Mouse (Mus musculus): ENCODE measurements at regions not wholly inside any gene's neighbourhood (a gene's known extent, or its start where the extent isn't known, plus 50 kb on each side); places are given as distances from the start of the nearest gene placed in this dataset.

GRCm38 (mm10) chr12:73409481-73410085, 123.0 kb downstream of the Slc38a6 start:
- no peak overlapping the region for H3K27ac ChIP-seq (ENCODE audit: insufficient read depth, low read length)
- TF ChIP-seq POLR2A (IDR thresholded peaks at IDR 0.05; ENCODE audit: borderline replicate concordance, insufficient read depth, low read length) (no peak), CTCF (IDR thresholded peaks at IDR 0.05; ENCODE audit: borderline replicate concordance, insufficient read depth, low read depth, low read length) (no peak)
- peaks cover 11% of the 10 kb centered on the region for H3K4me1 ChIP-seq (ENCODE audit: control insufficient read depth, insufficient read depth, low read length)
- 12% methylated on average over 4 of the region's 4 CpGs for WGBS
- DNase-seq = peak in 1 of 2 experiments; percentile 26
- no peaks in the 10 kb centered on the region; the same call in 1 of the 2 replicates for H3K27me3 ChIP-seq (ENCODE audit: control insufficient read depth, insufficient read depth, low read length)
- no peak overlapping the region for H3K4me3 ChIP-seq (replicated peaks; ENCODE audit: insufficient read depth, low read depth, low read length)

GRCm38 (mm10) chr12:73408614-73409013, 122.0 kb downstream of the Slc38a6 start:
- 22% methylated on average over 7 of the region's 7 CpGs for WGBS
- Histone ChIP-seq H3K4me1 (ENCODE audit: control insufficient read depth, insufficient read depth, low read length) (peaks cover 15% of the 10 kb centered on the region), H3K27me3 (ENCODE audit: control insufficient read depth, insufficient read depth, low read length) (no peaks in the 10 kb centered on the region; the same call in 1 of the 2 replicates), H3K27ac (ENCODE audit: insufficient read depth, low read length) (no peak overlapping the region), H3K4me3 (replicated peaks; ENCODE audit: insufficient read depth, low read depth, low read length) (no peak overlapping the region)
- DNase-seq = peak in 1 of 2 experiments; percentile 16
- TF ChIP-seq CTCF (IDR thresholded peaks at IDR 0.05; ENCODE audit: borderline replicate concordance, insufficient read depth, low read depth, low read length) = no peak

GRCm38 (mm10) chr12:73408165-73408564, 121.6 kb downstream of the Slc38a6 start:
- 55% methylated on average over 11 of the region's 11 CpGs for WGBS
- no peak overlapping the region for H3K27ac ChIP-seq (ENCODE audit: insufficient read depth, low read length)

DNA sequence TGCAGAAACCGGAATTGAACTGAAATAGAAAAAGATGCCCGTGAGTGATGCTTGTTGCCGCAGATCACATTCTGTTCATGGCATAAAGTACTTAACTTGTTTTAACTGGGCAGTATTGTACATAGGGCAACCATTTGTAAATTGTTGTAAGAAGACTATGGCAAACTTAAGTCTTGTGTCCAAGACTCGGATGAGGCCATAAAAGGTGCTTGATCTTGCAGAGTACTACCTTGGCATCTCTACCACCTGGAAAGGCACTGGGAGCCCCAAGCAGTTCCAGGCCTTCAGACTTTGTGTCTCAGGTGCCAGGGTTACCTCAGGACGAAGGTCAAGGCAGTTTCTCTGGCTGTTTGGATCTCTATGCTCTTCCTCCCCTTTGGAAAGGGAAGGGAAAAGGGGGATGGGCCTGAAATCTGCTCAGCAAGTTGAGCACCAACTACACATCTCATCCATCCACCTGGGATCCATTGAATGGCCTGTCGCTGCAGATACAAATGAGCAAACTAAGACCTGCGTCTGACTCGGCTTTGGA, 120.0 kb downstream of the Slc38a6 start:
- no peaks in the 10 kb centered on the region; the same call in 1 of the 2 replicates for H3K27me3 ChIP-seq (ENCODE audit: control insufficient read depth, insufficient read depth, low read length)
- H3K4me1 ChIP-seq (ENCODE audit: control insufficient read depth, insufficient read depth, low read length) = peaks cover 10% of the 10 kb centered on the region
- 93% methylated on average over 8 of the region's 8 CpGs for WGBS
- H3K4me3 ChIP-seq (replicated peaks; ENCODE audit: insufficient read depth, low read depth, low read length) = no peak overlapping the region
- no peak for DNase-seq
- TF ChIP-seq POLR2A (IDR thresholded peaks at IDR 0.05; ENCODE audit: borderline replicate concordance, insufficient read depth, low read length) (no peak), CTCF (IDR thresholded peaks at IDR 0.05; ENCODE audit: borderline replicate concordance, insufficient read depth, low read depth, low read length) (no peak)
- no peak overlapping the region for H3K27ac ChIP-seq (ENCODE audit: insufficient read depth, low read length)

More at GRCm38 (mm10) chr12:73408165-73408564, 121.6 kb downstream of the Slc38a6 start:
- DNase-seq = no peak
- H3K4me3 ChIP-seq (replicated peaks; ENCODE audit: insufficient read depth, low read depth, low read length) = no peak overlapping the region
- no peaks in the 10 kb centered on the region; the same call in 1 of the 2 replicates for H3K27me3 ChIP-seq (ENCODE audit: control insufficient read depth, insufficient read depth, low read length)
- peaks cover 15% of the 10 kb centered on the region for H3K4me1 ChIP-seq (ENCODE audit: control insufficient read depth, insufficient read depth, low read length)
- no peak for TF ChIP-seq CTCF (IDR thresholded peaks at IDR 0.05; ENCODE audit: borderline replicate concordance, insufficient read depth, low read depth, low read length)
- TF ChIP-seq POLR2A (IDR thresholded peaks at IDR 0.05; ENCODE audit: borderline replicate concordance, insufficient read depth, low read length) = no peak

DNA sequence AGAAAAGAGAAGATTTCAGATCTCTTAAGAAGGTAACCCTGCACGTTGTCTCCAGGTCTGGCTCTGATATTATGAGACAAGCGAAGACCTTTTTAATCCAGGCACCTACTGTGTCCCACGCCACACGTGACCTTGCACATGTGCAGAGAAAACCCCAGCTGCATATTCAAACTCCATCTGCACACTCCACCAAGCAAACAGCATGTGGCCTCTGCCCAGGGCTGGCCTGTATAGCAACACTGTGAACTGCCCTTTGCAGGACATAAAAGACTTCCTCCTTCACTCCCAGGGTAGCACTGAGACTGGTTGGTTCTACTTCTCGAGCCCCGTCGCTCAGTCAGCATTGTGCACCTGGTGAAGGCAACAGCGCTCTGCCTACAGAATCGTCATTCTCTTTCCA, 119.0 kb downstream of the Slc38a6 start:
- H3K27me3 ChIP-seq (ENCODE audit: control insufficient read depth, insufficient read depth, low read length) = no peaks in the 10 kb centered on the region; the same call in 1 of the 2 replicates
- no peak for TF ChIP-seq POLR2A (IDR thresholded peaks at IDR 0.05; ENCODE audit: borderline replicate concordance, insufficient read depth, low read length)
- TF ChIP-seq CTCF (IDR thresholded peaks at IDR 0.05; ENCODE audit: borderline replicate concordance, insufficient read depth, low read depth, low read length) = no peak
- no peak overlapping the region for H3K4me3 ChIP-seq (replicated peaks; ENCODE audit: insufficient read depth, low read depth, low read length)
- WGBS = 63% methylated on average over 9 of the region's 9 CpGs
- DNase-seq = no peak
- H3K27ac ChIP-seq (ENCODE audit: insufficient read depth, low read length) = no peak overlapping the region
- peaks cover 13% of the 10 kb centered on the region for H3K4me1 ChIP-seq (ENCODE audit: control insufficient read depth, insufficient read depth, low read length)

DNA sequence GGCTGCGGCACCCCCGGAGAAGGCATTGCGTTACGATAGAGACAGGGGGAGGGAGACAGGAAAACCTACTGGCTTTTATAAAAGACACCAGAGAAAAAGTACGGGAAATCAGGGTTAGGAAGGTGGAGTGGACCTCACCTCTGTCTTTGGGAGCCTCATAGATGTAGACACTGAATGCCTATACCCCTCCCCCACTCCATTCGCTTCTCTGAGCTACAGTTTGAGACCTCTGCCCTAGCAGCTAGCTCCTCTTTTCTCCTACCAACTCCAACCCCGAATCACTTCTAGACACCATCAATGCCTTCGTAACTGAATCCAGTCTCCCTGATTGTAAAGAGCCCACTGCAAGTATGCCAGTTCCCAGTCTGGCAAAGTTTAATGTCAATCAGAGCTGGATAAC, 118.5 kb downstream of the Slc38a6 start:
- no peak for DNase-seq
- Histone ChIP-seq H3K27ac (ENCODE audit: insufficient read depth, low read length) (no peak overlapping the region), H3K27me3 (ENCODE audit: control insufficient read depth, insufficient read depth, low read length) (no peaks in the 10 kb centered on the region; the same call in 1 of the 2 replicates), H3K4me3 (replicated peaks; ENCODE audit: insufficient read depth, low read depth, low read length) (no peak overlapping the region), H3K4me1 (ENCODE audit: control insufficient read depth, insufficient read depth, low read length) (peaks cover 13% of the 10 kb centered on the region)
- WGBS = 60% methylated on average over 8 of the region's 8 CpGs
- TF ChIP-seq POLR2A (IDR thresholded peaks at IDR 0.05; ENCODE audit: borderline replicate concordance, insufficient read depth, low read length) (no peak), CTCF (IDR thresholded peaks at IDR 0.05; ENCODE audit: borderline replicate concordance, insufficient read depth, low read depth, low read length) (no peak)

DNA sequence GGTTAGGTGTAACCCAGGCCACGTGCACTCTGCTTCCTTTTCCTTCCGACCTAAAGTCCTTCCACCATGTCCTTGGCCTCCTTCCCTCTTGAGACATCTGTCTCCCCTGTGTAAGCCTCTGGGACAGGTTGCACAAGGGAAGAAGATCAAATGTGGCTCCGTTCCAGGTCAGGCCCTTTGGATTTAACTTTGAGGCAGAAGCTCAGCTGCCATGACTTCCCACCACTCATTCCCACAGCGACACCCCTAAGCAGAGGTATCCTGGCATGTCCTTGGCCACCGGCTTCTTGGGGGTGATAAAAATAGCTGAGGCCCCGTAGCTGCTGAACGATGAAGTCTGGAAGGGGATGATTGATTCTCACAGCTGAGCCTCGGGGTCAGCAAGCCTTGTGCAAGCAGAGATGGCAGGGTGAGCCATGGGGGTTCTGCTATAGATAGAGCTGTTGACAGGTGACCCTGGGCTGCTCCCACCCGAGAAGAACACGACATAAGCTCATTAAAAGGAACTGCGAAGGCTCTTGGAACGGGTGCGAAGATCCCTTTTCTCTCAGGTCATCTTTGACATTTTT, 117.4 kb downstream of the Slc38a6 start:
- Histone ChIP-seq H3K27ac (ENCODE audit: insufficient read depth, low read length) (no peak overlapping the region), H3K4me3 (replicated peaks; ENCODE audit: insufficient read depth, low read depth, low read length) (no peak overlapping the region)
- WGBS = 67% methylated on average over 13 of the region's 13 CpGs

More for the DNA sequence above, 117.4 kb downstream of the Slc38a6 start:
- Histone ChIP-seq H3K4me1 (ENCODE audit: control insufficient read depth, insufficient read depth, low read length) (peaks cover 10% of the 10 kb centered on the region), H3K27me3 (ENCODE audit: control insufficient read depth, insufficient read depth, low read length) (no peaks in the 10 kb centered on the region; the same call in 1 of the 2 replicates)
- TF ChIP-seq POLR2A (IDR thresholded peaks at IDR 0.05; ENCODE audit: borderline replicate concordance, insufficient read depth, low read length) = no peak
- no peak for TF ChIP-seq CTCF (IDR thresholded peaks at IDR 0.05; ENCODE audit: borderline replicate concordance, insufficient read depth, low read depth, low read length)
- no peak for DNase-seq

Measured in cerebellum, adult 2 months (tissue).